Mouse (Mus musculus): ENCODE results near the gene Tmem86a. TPM values are rescaled to one million over a fixed set of nuclear protein-coding genes. Genes with fewer than 3 reads are reported as not detected.
"Not testable (repeated sequence)": the region's sequence is repeated elsewhere in the genome, so short reads cannot be mapped to it uniquely, and the experiment has no call there.

The Tmem86a gene
- polyA plus RNA-seq, 1 experiment from 2014 or later = 22.6 TPM

- H3K9me3 ChIP-seq = no peaks in the 10 kb centered on the region
- peaks cover 9% of the 10 kb centered on the region; the same call in 1 of the 2 replicates for H3K4me1 ChIP-seq (replicated peaks)
- 12% methylated on average over 6 of the region's 6 CpGs for WGBS
- H3K9ac ChIP-seq (replicated peaks) = no peak overlapping the region
- H3K27me3 ChIP-seq = no peaks in the 10 kb centered on the region
- peak overlapping the region; percentile 45 for H3K4me2 ChIP-seq (replicated peaks)
- no peaks in the 10 kb centered on the region for H3K36me3 ChIP-seq
- peak; percentile 97 for ATAC-seq
- H3K4me3 ChIP-seq (replicated peaks) = peak overlapping the region; percentile 19; the same call in 1 of the 2 replicates
- no peak overlapping the region for H3K27ac ChIP-seq
These were observed 34.9 kb upstream of the Tmem86a start for GRCm38 (mm10) chr7:47015390-47016065.

- no peak overlapping the region for H3K4me3 ChIP-seq (replicated peaks)
- 90% methylated on average over 3 of the region's 3 CpGs for WGBS
These were observed 33.8 kb upstream of the Tmem86a start for GRCm38 (mm10) chr7:47016602-47017001.

GRCm38 (mm10) chr7:47017146-47017545 is 33.3 kb upstream of the Tmem86a start:
- Histone ChIP-seq H3K9ac (replicated peaks) (no peak overlapping the region), H3K4me1 (replicated peaks) (peaks cover 7% of the 10 kb centered on the region; the same call in 1 of the 2 replicates), H3K4me2 (replicated peaks) (no peak overlapping the region), H3K27ac (no peak overlapping the region), H3K27me3 (no peaks in the 10 kb centered on the region), H3K36me3 (no peaks in the 10 kb centered on the region), H3K9me3 (no peaks in the 10 kb centered on the region), H3K4me3 (replicated peaks) (no peak overlapping the region)
- ATAC-seq = no peak
- 75% methylated on average over 7 of the region's 7 CpGs for WGBS

More at GRCm38 (mm10) chr7:47016602-47017001, 33.8 kb upstream of the Tmem86a start:
- no peaks in the 10 kb centered on the region for H3K36me3 ChIP-seq
- H3K27ac ChIP-seq = no peak overlapping the region
- H3K4me2 ChIP-seq (replicated peaks) = no peak overlapping the region
- H3K27me3 ChIP-seq = no peaks in the 10 kb centered on the region
- no peaks in the 10 kb centered on the region for H3K9me3 ChIP-seq
- no peak overlapping the region for H3K9ac ChIP-seq (replicated peaks)
- ATAC-seq = no peak
- peaks cover 7% of the 10 kb centered on the region; the same call in 1 of the 2 replicates for H3K4me1 ChIP-seq (replicated peaks)

GRCm38 (mm10) chr7:47019641-47020040 is 30.8 kb upstream of the Tmem86a start:
- Histone ChIP-seq H3K9ac (replicated peaks) (0 out of 2 replicates have a peak overlapping the region, but pooled peaks have one; percentile 2), H3K9me3 (no peaks in the 10 kb centered on the region), H3K4me2 (replicated peaks) (no peak overlapping the region), H3K36me3 (no peaks in the 10 kb centered on the region), H3K27ac (no peak overlapping the region), H3K27me3 (no peaks in the 10 kb centered on the region), H3K4me1 (replicated peaks) (peaks cover 7% of the 10 kb centered on the region; the same call in 1 of the 2 replicates), H3K4me3 (replicated peaks) (no peak overlapping the region)
- 54% methylated on average over 5 of the region's 5 CpGs for WGBS
- ATAC-seq = no peak

- no peak for ATAC-seq
- H3K4me1 ChIP-seq (replicated peaks) = no peaks in the 10 kb centered on the region
- H3K9me3 ChIP-seq = no peaks in the 10 kb centered on the region
- WGBS = 19% methylated on average over 8 of the region's 8 CpGs
- H3K36me3 ChIP-seq = no peaks in the 10 kb centered on the region
- no peak overlapping the region for H3K4me3 ChIP-seq (replicated peaks)
- no peak overlapping the region; the same call in 1 of the 2 replicates for H3K9ac ChIP-seq (replicated peaks)
- H3K4me2 ChIP-seq (replicated peaks) = no peak overlapping the region
- no peaks in the 10 kb centered on the region for H3K27me3 ChIP-seq
- H3K27ac ChIP-seq = no peak overlapping the region
These were observed 29.4 kb upstream of the Tmem86a start for GRCm38 (mm10) chr7:47020956-47021355.

GRCm38 (mm10) chr7:47022482-47022881 is 27.9 kb upstream of the Tmem86a start:
- no peak overlapping the region for H3K9ac ChIP-seq (replicated peaks)
- no peak overlapping the region for H3K4me2 ChIP-seq (replicated peaks)
- no peaks in the 10 kb centered on the region for H3K36me3 ChIP-seq
- H3K27ac ChIP-seq = no peak overlapping the region
- H3K4me3 ChIP-seq (replicated peaks) = no peak overlapping the region
- WGBS = 72% methylated on average over 7 of the region's 8 CpGs
- ATAC-seq = no peak
- H3K4me1 ChIP-seq (replicated peaks) = no peaks in the 10 kb centered on the region
- no peaks in the 10 kb centered on the region for H3K27me3 ChIP-seq
- H3K9me3 ChIP-seq = no peaks in the 10 kb centered on the region

GRCm38 (mm10) chr7:47023530-47023929 is 26.9 kb upstream of the Tmem86a start:
- no peak for ATAC-seq
- WGBS = 13% methylated on average over 6 of the region's 6 CpGs
- no peak overlapping the region for H3K4me3 ChIP-seq (replicated peaks)

GRCm38 (mm10) chr7:47024454-47024853 is 25.9 kb upstream of the Tmem86a start:
- no peak overlapping the region for H3K4me2 ChIP-seq (replicated peaks)
- ATAC-seq = peak; percentile 40; the same call in 1 of the 2 replicates
- no peak overlapping the region for H3K9ac ChIP-seq (replicated peaks)
- H3K9me3 ChIP-seq = no peaks in the 10 kb centered on the region
- H3K36me3 ChIP-seq = no peaks in the 10 kb centered on the region
- no peak overlapping the region for H3K27ac ChIP-seq
- no peak overlapping the region for H3K4me3 ChIP-seq (replicated peaks)
- no peaks in the 10 kb centered on the region for H3K27me3 ChIP-seq
- 89% methylated on average over 7 of the region's 7 CpGs for WGBS
- H3K4me1 ChIP-seq (replicated peaks) = no peaks in the 10 kb centered on the region

More at GRCm38 (mm10) chr7:47023530-47023929, 26.9 kb upstream of the Tmem86a start:
- H3K27me3 ChIP-seq = no peaks in the 10 kb centered on the region
- H3K4me1 ChIP-seq (replicated peaks) = no peaks in the 10 kb centered on the region
- no peaks in the 10 kb centered on the region for H3K9me3 ChIP-seq
- H3K27ac ChIP-seq = no peak overlapping the region
- H3K36me3 ChIP-seq = no peaks in the 10 kb centered on the region
- H3K4me2 ChIP-seq (replicated peaks) = no peak overlapping the region
- no peak overlapping the region for H3K9ac ChIP-seq (replicated peaks)

- no peak overlapping the region for H3K9ac ChIP-seq (replicated peaks)
- no peak overlapping the region for H3K4me3 ChIP-seq (replicated peaks)
- 69% methylated on average over 9 of the region's 9 CpGs for WGBS
- no peaks in the 10 kb centered on the region for H3K9me3 ChIP-seq
- no peaks in the 10 kb centered on the region for H3K27me3 ChIP-seq
- H3K4me2 ChIP-seq (replicated peaks) = no peak overlapping the region
- no peak for ATAC-seq
- no peaks in the 10 kb centered on the region for H3K36me3 ChIP-seq
- no peaks in the 10 kb centered on the region for H3K4me1 ChIP-seq (replicated peaks)
- no peak overlapping the region for H3K27ac ChIP-seq
These were observed 25.0 kb upstream of the Tmem86a start for GRCm38 (mm10) chr7:47025429-47025828.

- ATAC-seq; H3K27ac ChIP-seq; H3K36me3 ChIP-seq; H3K9ac ChIP-seq (replicated peaks); H3K4me2 ChIP-seq (replicated peaks); H3K4me3 ChIP-seq (replicated peaks); H3K27me3 ChIP-seq; H3K4me1 ChIP-seq (replicated peaks); H3K9me3 ChIP-seq: not testable (repeated sequence)
- 89% methylated on average over 3 of the region's 3 CpGs for WGBS
These were observed 23.5 kb upstream of the Tmem86a start for GRCm38 (mm10) chr7:47026899-47027298.

- no peaks in the 10 kb centered on the region for H3K4me1 ChIP-seq (replicated peaks)
- WGBS = 91% methylated on average over 1 of the region's 1 CpGs
These were observed 22.9 kb upstream of the Tmem86a start for GRCm38 (mm10) chr7:47027520-47027919.

GRCm38 (mm10) chr7:47030517-47031193 is 19.7 kb upstream of the Tmem86a start:
- Histone ChIP-seq H3K4me2 (replicated peaks) (no peak overlapping the region), H3K27me3 (no peaks in the 10 kb centered on the region), H3K36me3 (no peaks in the 10 kb centered on the region), H3K9ac (replicated peaks) (no peak overlapping the region), H3K4me1 (replicated peaks) (no peaks in the 10 kb centered on the region), H3K9me3 (no peaks in the 10 kb centered on the region), H3K27ac (no peak overlapping the region), H3K4me3 (replicated peaks) (no peak overlapping the region)
- WGBS = 85% methylated on average over 9 of the region's 9 CpGs
- no peak for ATAC-seq

More at GRCm38 (mm10) chr7:47027520-47027919, 22.9 kb upstream of the Tmem86a start:
- Histone ChIP-seq H3K27ac (no peak overlapping the region), H3K36me3 (no peaks in the 10 kb centered on the region), H3K27me3 (no peaks in the 10 kb centered on the region), H3K9me3 (no peaks in the 10 kb centered on the region), H3K4me2 (replicated peaks) (no peak overlapping the region), H3K9ac (replicated peaks) (no peak overlapping the region), H3K4me3 (replicated peaks) (no peak overlapping the region)
- no peak for ATAC-seq

Measured in midbrain, embryonic 13.5 days (tissue).